Mouse (Mus musculus): Measurements from ENCODE around the gene Map2k5. TPM values are rescaled to one million over a fixed set of nuclear protein-coding genes. Genes with fewer than 3 reads are reported as not detected.

Map2k5 gene
- 43.5 TPM for total RNA-seq (2023)

DNA sequence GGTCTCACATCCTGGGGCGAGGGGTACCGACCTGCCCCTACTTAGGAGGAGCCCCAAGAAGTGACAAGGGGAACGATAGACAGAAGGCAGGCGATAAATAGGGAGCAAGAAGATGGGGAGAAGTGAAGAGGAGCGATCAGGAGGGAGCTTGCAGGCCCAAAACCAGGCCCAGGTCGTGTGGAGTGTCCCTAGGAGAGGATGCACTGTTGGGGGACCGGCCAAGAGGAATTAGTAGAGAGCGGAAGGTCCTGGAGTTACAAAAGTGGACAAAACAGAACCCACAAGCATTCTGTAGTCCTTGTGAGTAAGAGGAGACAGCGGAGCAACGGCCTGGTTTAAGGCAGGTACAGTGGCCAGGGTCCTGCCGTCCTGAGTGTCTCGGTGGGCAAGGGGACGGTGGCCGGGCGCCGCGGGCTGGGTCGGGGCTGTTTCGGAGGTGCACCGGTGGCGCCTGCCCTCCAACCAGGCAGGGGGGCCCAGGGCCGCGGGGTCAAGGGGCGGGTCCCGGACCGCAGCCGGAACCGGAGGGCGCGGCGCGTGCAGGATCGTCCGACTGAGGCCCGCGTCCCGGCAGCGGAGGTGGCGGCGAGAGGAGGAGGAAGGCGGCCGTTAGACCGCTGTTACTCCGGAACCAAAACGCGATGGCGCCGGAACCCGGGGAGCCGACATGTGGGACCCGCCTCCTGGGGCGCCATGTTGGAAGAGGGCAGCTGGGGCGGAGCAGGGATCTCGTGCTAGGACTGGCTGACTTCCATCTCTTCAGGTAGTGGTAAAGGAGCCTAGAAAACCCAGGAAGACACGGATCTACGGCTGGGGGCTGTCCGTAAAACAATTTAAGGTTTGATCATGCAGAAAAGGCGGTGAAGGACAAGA, at the start of gene Map2k5:
Gene Map2k5 (minus strand): TSS at position 633 of the 873 bp plus-strand sequence.

DNA sequence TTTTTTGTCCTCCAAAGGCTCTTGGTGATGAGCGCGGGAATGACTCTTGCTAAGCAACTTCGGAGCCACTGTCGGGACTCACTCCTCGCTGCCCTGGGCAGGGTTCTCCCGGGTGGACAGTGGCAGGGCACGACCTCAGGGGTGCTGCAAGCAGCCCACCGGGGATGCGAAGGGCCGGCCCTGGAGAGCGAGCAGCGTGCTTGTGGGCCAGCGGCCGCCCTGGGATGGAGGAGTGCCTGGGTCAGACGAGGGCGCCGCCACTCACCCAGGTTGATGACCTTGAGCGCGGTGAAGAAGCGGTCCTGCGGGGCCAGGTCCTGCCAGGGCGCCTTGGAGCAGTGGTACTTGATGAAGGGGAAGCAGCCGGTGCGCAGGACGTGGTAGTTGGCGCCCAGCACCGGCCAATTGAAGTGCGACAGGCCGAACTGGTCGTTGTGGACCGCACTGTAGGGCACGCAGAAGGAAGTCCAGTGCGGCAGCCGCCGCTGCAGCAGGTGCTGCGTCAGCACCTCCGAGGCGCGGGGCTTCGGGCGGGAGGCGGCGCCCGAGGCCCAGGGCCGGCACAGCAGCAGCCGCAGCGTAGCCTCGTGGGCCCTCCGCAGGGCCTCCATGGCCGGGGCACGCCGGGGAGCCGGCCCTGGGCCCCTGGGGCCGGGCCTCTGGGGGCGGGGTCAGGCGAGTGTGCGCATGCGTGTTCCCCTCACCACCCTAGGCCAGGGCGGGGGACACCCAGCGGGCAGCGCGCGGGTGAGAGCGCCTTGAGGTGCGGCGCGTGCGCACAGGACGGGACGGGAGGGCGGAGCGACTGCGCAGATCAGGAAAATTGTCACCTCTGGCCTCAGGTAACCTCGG, 21.1 kb upstream of the Map2k5 start, which contains the start of gene 2300009A05Rik:
Gene 2300009A05Rik (minus strand): TSS at position 636 of the 852 bp plus-strand sequence.

DNA sequence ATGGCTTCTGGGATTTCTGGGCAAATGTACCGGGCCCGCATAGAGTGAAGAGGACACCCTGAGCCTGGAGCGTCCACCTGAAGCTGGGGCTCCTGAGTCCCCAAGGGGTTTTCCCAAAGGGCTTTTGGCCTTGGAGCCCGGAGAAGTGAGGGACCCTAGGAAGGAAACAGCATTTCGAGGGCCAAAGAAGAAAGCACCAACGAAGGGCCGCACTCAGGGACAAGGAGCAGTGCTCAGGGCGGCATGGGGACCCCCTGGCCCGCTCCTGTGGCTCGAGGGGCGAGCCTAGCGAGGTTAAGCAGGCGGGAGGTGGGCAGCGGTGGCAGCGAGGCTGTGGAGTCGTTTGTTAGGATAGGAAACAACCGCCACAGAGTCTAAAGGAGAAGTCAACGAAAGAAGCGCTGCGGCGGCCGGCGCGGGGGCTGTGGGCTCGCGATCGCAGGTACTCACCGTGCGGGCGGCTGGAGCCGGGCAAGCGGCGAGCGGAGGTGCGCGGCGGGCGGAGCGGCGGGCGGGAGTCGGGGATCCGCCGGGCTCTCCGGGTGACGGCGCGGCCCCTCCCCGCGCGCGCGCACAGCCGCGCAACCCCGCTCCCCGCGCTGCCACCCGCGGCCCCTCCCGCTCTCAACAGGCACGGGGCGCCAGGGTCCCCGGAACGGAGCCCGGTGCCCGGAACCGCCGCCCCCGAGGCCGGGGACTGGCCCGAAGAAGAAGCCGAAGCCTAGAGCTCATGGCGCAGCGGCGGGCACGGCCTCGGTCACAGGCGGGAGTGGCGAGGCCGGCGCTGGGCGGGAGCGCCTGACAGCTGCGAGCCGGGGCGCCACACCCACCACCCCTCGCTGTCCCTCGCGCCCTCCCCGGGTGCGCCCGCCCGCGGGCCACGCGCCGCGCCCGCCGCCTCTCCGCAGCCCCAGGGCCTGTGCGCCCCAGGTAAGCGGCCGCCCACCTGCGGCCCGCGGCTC, 229.0 kb downstream of the Map2k5 start, which contains the start of gene Skor1:
Gene Skor1 (minus strand): TSS at position 552 of the 962 bp plus-strand sequence.

Other genes starting within 250 kb of the Map2k5 start
- 0.41 TPM for gene Skor1, start 228.9 kb downstream of the Map2k5 start, total RNA-seq (2023)
- 18.7 TPM for gene 2300009A05Rik, start 21.3 kb upstream of the Map2k5 start, total RNA-seq (2023)
- gene Iqch, start 224.6 kb upstream of the Map2k5 start, total RNA-seq (2023), result not detected
- gene Aagab, start 224.8 kb upstream of the Map2k5 start, total RNA-seq (2023), result 20.1 TPM

Measured in CD4-positive naive resting alpha-beta T cell, adult 76 days (primary cell).